Mouse (Mus musculus) heart, embryonic 12.5 days (tissue): ENCODE data around the gene Lrrc75b. TPM values are rescaled to one million over a fixed set of nuclear protein-coding genes. Genes with fewer than 3 reads are reported as not detected.

ENCODE experiments used
- ATAC-seq: fragments of 200-750 bp; cut with Nextera tagmentation; 2 replicates; pipeline ENCODE4 v1.8.0; 2017; ENCODE audit warnings: moderate TSS enrichment, moderate library complexity; ENCODE audit not compliant: insufficient number of reproducible peaks, low FRiP score
- H3K27ac ChIP-seq: fragments of 300-500 bp; sonication (generic); 2 replicates; pipeline ENCODE4 v1.5.1; 2016; ENCODE audit warnings: mild to moderate bottlenecking, moderate library complexity; ENCODE audit not compliant: poor library complexity, severe bottlenecking
- H3K27me3 ChIP-seq: fragments of 300-500 bp; sonication (generic); replicated peaks from 2 replicates; pipeline ENCODE4 v1.6.1; 2016; ENCODE audit warnings: mild to moderate bottlenecking, moderate library complexity
- H3K36me3 ChIP-seq: fragments of 300-500 bp; sonication (generic); 2 replicates; pipeline ENCODE4 v1.6.1; 2016; ENCODE audit warnings: mild to moderate bottlenecking, moderate library complexity
- H3K4me1 ChIP-seq: fragments of 300-500 bp; sonication (generic); replicated peaks from 2 replicates; pipeline ENCODE4 v1.6.1; 2016; ENCODE audit warnings: mild to moderate bottlenecking
- H3K4me2 ChIP-seq: fragments of 300-500 bp; sonication (generic); 2 replicates; pipeline ENCODE4 v1.6.1; 2016; ENCODE audit warnings: mild to moderate bottlenecking, moderate library complexity
- H3K4me3 ChIP-seq: fragments of 300-500 bp; sonication (generic); 2 replicates; pipeline ENCODE4 v1.5.1; 2016; ENCODE audit warnings: mild to moderate bottlenecking
- H3K9ac ChIP-seq: fragments of 300-500 bp; sonication (generic); 2 replicates; pipeline ENCODE4 v1.6.1; 2016; ENCODE audit warnings: mild to moderate bottlenecking, moderate library complexity
- H3K9me3 ChIP-seq: fragments of 300-500 bp; sonication (generic); replicated peaks from 2 replicates; pipeline ENCODE4 v1.6.1; 2016; ENCODE audit warnings: mild to moderate bottlenecking, moderate library complexity
- WGBS: fragments of 180-500 bp; shearing (Covaris S2); methylation state at CpG from one replicate; pipeline ENCODE4 v1.1.7; 2016; 5-methylcytosine and 5-hydroxymethylcytosine counted together
- polyA plus RNA-seq: library from polyadenylated mRNA; unstranded; fragments of >200 nt; fragmentation: Nextera tagmentation; extraction: Ambion mirVana; gene quantifications from 2 replicates; pipeline ENCODE4 v1.2.1, GENCODE M21; 2016

The Lrrc75b gene
- polyA plus RNA-seq, 1 experiment from 2014 or later = 1.6 TPM

GRCm38 (mm10) chr10:75503692-75504091, 56.4 kb downstream of the Lrrc75b start:
- WGBS = 91% methylated on average over 7 of the region's 7 CpGs
- Histone ChIP-seq H3K36me3 (peaks cover 33% of the 10 kb centered on the region), H3K27me3 (no peaks in the 10 kb centered on the region), H3K9me3 (no peaks in the 10 kb centered on the region), H3K4me1 (peaks cover 12% of the 10 kb centered on the region), H3K4me3 (no peak overlapping the region), H3K4me2 (no peak overlapping the region), H3K27ac (no peak overlapping the region), H3K9ac (no peak overlapping the region)
- no peak for ATAC-seq

GRCm38 (mm10) chr10:75501641-75502040, 58.5 kb downstream of the Lrrc75b start:
- H3K9me3 ChIP-seq = no peaks in the 10 kb centered on the region
- no peak overlapping the region for H3K4me3 ChIP-seq
- no peak overlapping the region for H3K27ac ChIP-seq
- peaks cover 13% of the 10 kb centered on the region; the same call in 1 of the 2 replicates for H3K36me3 ChIP-seq
- peaks cover 12% of the 10 kb centered on the region for H3K4me1 ChIP-seq
- no peak for ATAC-seq
- no peaks in the 10 kb centered on the region for H3K27me3 ChIP-seq
- 94% methylated on average over 1 of the region's 1 CpGs for WGBS
- H3K4me2 ChIP-seq = no peak overlapping the region
- no peak overlapping the region for H3K9ac ChIP-seq

DNA sequence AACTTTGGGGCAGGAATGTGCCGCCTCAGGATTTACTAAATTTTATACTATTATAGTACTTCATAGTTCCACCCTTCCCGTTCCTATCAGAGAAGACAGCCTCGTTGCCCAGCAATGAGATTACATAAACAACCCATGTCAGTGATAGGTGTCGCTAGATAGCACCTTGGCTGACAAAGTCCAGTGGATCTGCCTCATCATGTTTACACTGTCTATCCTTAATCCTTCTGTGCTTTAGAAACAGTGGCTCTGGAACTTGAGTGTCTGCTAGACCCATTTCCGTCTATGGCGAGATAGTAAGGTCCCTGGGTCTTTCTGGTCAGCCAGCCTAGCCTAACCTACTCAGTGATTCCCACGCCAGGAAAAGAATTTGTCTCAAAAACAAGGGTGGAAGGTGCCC, 59.8 kb downstream of the Lrrc75b start:
- no peaks in the 10 kb centered on the region for H3K27me3 ChIP-seq
- H3K9me3 ChIP-seq = no peaks in the 10 kb centered on the region
- 33% methylated on average over 7 of the region's 7 CpGs for WGBS
- peaks cover 16% of the 10 kb centered on the region for H3K4me1 ChIP-seq
- H3K27ac ChIP-seq = no peak overlapping the region
- no peak overlapping the region; the same call in 1 of the 2 replicates for H3K4me3 ChIP-seq
- peaks cover 8% of the 10 kb centered on the region; the same call in 1 of the 2 replicates for H3K36me3 ChIP-seq
- ATAC-seq = peak; percentile 36; the same call in 1 of the 2 replicates
- no peak overlapping the region for H3K9ac ChIP-seq
- peak overlapping the region; percentile 33; the same call in 1 of the 2 replicates for H3K4me2 ChIP-seq

Other genes with a start within 250 kb of the Lrrc75b start
- gene Adora2a, start 243.5 kb downstream of the Lrrc75b start, polyA plus RNA-seq = 3.1 and 3.7 TPM in 2 replicates
- 0.15 and 0.17 TPM in 2 replicates for gene Upb1, start 159.2 kb downstream of the Lrrc75b start, polyA plus RNA-seq
- gene Snrpd3, start 42.8 kb downstream of the Lrrc75b start, polyA plus RNA-seq = 105 and 106 TPM in 2 replicates
- gene Gucd1, start 42.4 kb downstream of the Lrrc75b start, polyA plus RNA-seq = 26.8 and 27.9 TPM in 2 replicates
- gene Ggt1, start 1.3 kb upstream of the Lrrc75b start, polyA plus RNA-seq = 0.34 and 0.49 TPM in 2 replicates
- 6.1 and 7.7 TPM in 2 replicates for gene Ggt5, start 29.0 kb upstream of the Lrrc75b start, polyA plus RNA-seq
- 4.5 and 5.1 TPM in 2 replicates for gene Susd2, start 83.7 kb upstream of the Lrrc75b start, polyA plus RNA-seq
- gene Cabin1, start 204.0 kb upstream of the Lrrc75b start, polyA plus RNA-seq = 26.0 and 26.7 TPM in 2 replicates
- gene Ddt, start 213.1 kb upstream of the Lrrc75b start, polyA plus RNA-seq = 31.0 and 35.3 TPM in 2 replicates
- gene Gm20441, start 220.6 kb upstream of the Lrrc75b start, polyA plus RNA-seq = not detected in 2 replicates
- gene Gstt3, start 221.1 kb upstream of the Lrrc75b start, polyA plus RNA-seq = 2.7 and 3.2 TPM in 2 replicates
- 3.9 and 4.2 TPM in 2 replicates for gene Gstt1, start 238.3 kb upstream of the Lrrc75b start, polyA plus RNA-seq